Mouse (Mus musculus): ENCODE measurements around the gene Myo1h. TPM values are rescaled to one million over a fixed set of nuclear protein-coding genes. Genes with fewer than 3 reads are reported as not detected.

The Myo1h gene
- polyA plus RNA-seq, 2 experiments = 1.6 to 2.2 TPM

GRCm38 (mm10) chr5:114299883-114300610 lies 11.1 kb downstream of the Myo1h start:
- no peak for TF ChIP-seq POLR2A (IDR thresholded peaks at IDR 0.05; ENCODE audit: borderline replicate concordance, extremely low read depth, insufficient read depth, insufficient read length)
- ATAC-seq (ENCODE audit: low FRiP score, low read depth) (no peak), DNase-seq (ENCODE audit: low spot score) (no peak)
- no peaks in the 10 kb centered on the region for H3K9me3 ChIP-seq (ENCODE audit: control insufficient read depth, low read length)
- no peak overlapping the region for H3K4me2 ChIP-seq (replicated peaks; ENCODE audit: low read depth, low read length, severe bottlenecking)
- no peak overlapping the region for H3K9ac ChIP-seq (ENCODE audit: low read depth, low read length, severe bottlenecking)
- H3K4me1 ChIP-seq (ENCODE audit: control insufficient read depth, insufficient read depth, low read length) = peaks cover 3% of the 10 kb centered on the region; the same call in 1 of the 2 replicates
- H3K36me3 ChIP-seq (ENCODE audit: control insufficient read depth, insufficient read depth, low read length) = no peaks in the 10 kb centered on the region
- H3K4me3 ChIP-seq (replicated peaks; ENCODE audit: low read length) = no peak overlapping the region
- H3K27me3 ChIP-seq (ENCODE audit: control insufficient read depth, insufficient read depth, low read length) = no peaks in the 10 kb centered on the region
- H3K27ac ChIP-seq (replicated peaks; ENCODE audit: low read depth, low read length) = no peak overlapping the region
- 85% methylated on average over 24 of the region's 24 CpGs for WGBS

GRCm38 (mm10) chr5:114303166-114303565 lies 14.2 kb downstream of the Myo1h start:
- 81% methylated on average over 6 of the region's 6 CpGs for WGBS
- no peak for ATAC-seq (ENCODE audit: low FRiP score, low read depth)

GRCm38 (mm10) chr5:114306496-114306895 lies 17.5 kb downstream of the Myo1h start:
- 54% methylated on average over 5 of the region's 5 CpGs for WGBS
- DNase-seq (ENCODE audit: low spot score) (no peak), ATAC-seq (ENCODE audit: low FRiP score, low read depth) (no peak)
- Histone ChIP-seq H3K9ac (ENCODE audit: low read depth, low read length, severe bottlenecking) (no peak overlapping the region), H3K27ac (replicated peaks; ENCODE audit: low read depth, low read length) (no peak overlapping the region), H3K4me3 (replicated peaks; ENCODE audit: low read length) (no peak overlapping the region), H3K9me3 (ENCODE audit: control insufficient read depth, low read length) (no peaks in the 10 kb centered on the region), H3K27me3 (ENCODE audit: control insufficient read depth, insufficient read depth, low read length) (no peaks in the 10 kb centered on the region), H3K36me3 (ENCODE audit: control insufficient read depth, insufficient read depth, low read length) (no peaks in the 10 kb centered on the region), H3K4me2 (replicated peaks; ENCODE audit: low read depth, low read length, severe bottlenecking) (no peak overlapping the region), H3K4me1 (ENCODE audit: control insufficient read depth, insufficient read depth, low read length) (no peaks in the 10 kb centered on the region)
- TF ChIP-seq POLR2A (IDR thresholded peaks at IDR 0.05; ENCODE audit: borderline replicate concordance, extremely low read depth, insufficient read depth, insufficient read length) = no peak

More at GRCm38 (mm10) chr5:114303166-114303565, 14.2 kb downstream of the Myo1h start:
- no peak for DNase-seq (ENCODE audit: low spot score)
- TF ChIP-seq POLR2A (IDR thresholded peaks at IDR 0.05; ENCODE audit: borderline replicate concordance, extremely low read depth, insufficient read depth, insufficient read length) = no peak
- no peak overlapping the region for H3K4me3 ChIP-seq (replicated peaks; ENCODE audit: low read length)
- no peak overlapping the region for H3K4me2 ChIP-seq (replicated peaks; ENCODE audit: low read depth, low read length, severe bottlenecking)
- no peak overlapping the region for H3K27ac ChIP-seq (replicated peaks; ENCODE audit: low read depth, low read length)
- H3K9ac ChIP-seq (ENCODE audit: low read depth, low read length, severe bottlenecking) = no peak overlapping the region
- H3K36me3 ChIP-seq (ENCODE audit: control insufficient read depth, insufficient read depth, low read length) = no peaks in the 10 kb centered on the region
- no peaks in the 10 kb centered on the region for H3K27me3 ChIP-seq (ENCODE audit: control insufficient read depth, insufficient read depth, low read length)
- H3K9me3 ChIP-seq (ENCODE audit: control insufficient read depth, low read length) = no peaks in the 10 kb centered on the region
- 0 out of 2 replicates have a peak, but pooled peaks cover 3% of the 10 kb centered on the region for H3K4me1 ChIP-seq (ENCODE audit: control insufficient read depth, insufficient read depth, low read length)

GRCm38 (mm10) chr5:114308765-114309679 lies 20.1 kb downstream of the Myo1h start:
- no peak overlapping the region for H3K9ac ChIP-seq (ENCODE audit: low read depth, low read length, severe bottlenecking)
- TF ChIP-seq POLR2A (IDR thresholded peaks at IDR 0.05; ENCODE audit: borderline replicate concordance, extremely low read depth, insufficient read depth, insufficient read length) = no peak
- peak; percentile 47; the same call in 1 of the 2 replicates for ATAC-seq (ENCODE audit: low FRiP score, low read depth)
- no peak overlapping the region for H3K4me2 ChIP-seq (replicated peaks; ENCODE audit: low read depth, low read length, severe bottlenecking)
- 54% methylated on average over 18 of the region's 18 CpGs for WGBS
- no peaks in the 10 kb centered on the region for H3K27me3 ChIP-seq (ENCODE audit: control insufficient read depth, insufficient read depth, low read length)
- no peak overlapping the region for H3K4me3 ChIP-seq (replicated peaks; ENCODE audit: low read length)
- peak; percentile 93 for DNase-seq (ENCODE audit: low spot score)
- H3K9me3 ChIP-seq (ENCODE audit: control insufficient read depth, low read length) = no peaks in the 10 kb centered on the region
- no peak overlapping the region for H3K27ac ChIP-seq (replicated peaks; ENCODE audit: low read depth, low read length)
- H3K4me1 ChIP-seq (ENCODE audit: control insufficient read depth, insufficient read depth, low read length) = no peaks in the 10 kb centered on the region
- no peaks in the 10 kb centered on the region for H3K36me3 ChIP-seq (ENCODE audit: control insufficient read depth, insufficient read depth, low read length)

- H3K27me3 ChIP-seq (ENCODE audit: control insufficient read depth, insufficient read depth, low read length) = no peaks in the 10 kb centered on the region
- H3K9ac ChIP-seq (ENCODE audit: low read depth, low read length, severe bottlenecking) = no peak overlapping the region
- no peak for TF ChIP-seq POLR2A (IDR thresholded peaks at IDR 0.05; ENCODE audit: borderline replicate concordance, extremely low read depth, insufficient read depth, insufficient read length)
- no peaks in the 10 kb centered on the region for H3K4me1 ChIP-seq (ENCODE audit: control insufficient read depth, insufficient read depth, low read length)
- no peaks in the 10 kb centered on the region for H3K9me3 ChIP-seq (ENCODE audit: control insufficient read depth, low read length)
- no peaks in the 10 kb centered on the region for H3K36me3 ChIP-seq (ENCODE audit: control insufficient read depth, insufficient read depth, low read length)
- 69% methylated on average over 11 of the region's 11 CpGs for WGBS
- no peak overlapping the region for H3K4me2 ChIP-seq (replicated peaks; ENCODE audit: low read depth, low read length, severe bottlenecking)
- ATAC-seq (ENCODE audit: low FRiP score, low read depth) (no peak), DNase-seq (ENCODE audit: low spot score) (no peak)
- no peak overlapping the region for H3K4me3 ChIP-seq (replicated peaks; ENCODE audit: low read length)
- no peak overlapping the region for H3K27ac ChIP-seq (replicated peaks; ENCODE audit: low read depth, low read length)
Measured at GRCm38 (mm10) chr5:114309680-114310036, 20.7 kb downstream of the Myo1h start.

Measured in limb, embryonic 14.5 days (tissue).